Mouse (Mus musculus) small intestine, adult 2 months (tissue): ENCODE measurements at regions not wholly inside any gene's neighbourhood (a gene's known extent, or its start where the extent isn't known, plus 50 kb on each side); places are given as distances from the start of the nearest gene placed in this dataset.

Experiments
- CTCF ChIP-seq: fragments of 200-500 bp; IDR thresholded peaks from 2 replicates; pipeline ENCODE4 v1.5.1; 2012; ENCODE audit warnings: low read depth, mild to moderate bottlenecking, control low read depth, inconsistent platforms, low read length, moderate library complexity, mixed read lengths; ENCODE audit not compliant: insufficient replicate concordance, insufficient read length; ENCODE audit errors: extremely low read depth
- POLR2A ChIP-seq: fragments of 200-500 bp; IDR thresholded peaks from 2 replicates; pipeline ENCODE4 v1.6.1; 2012; ENCODE audit warnings: low read depth, mild to moderate bottlenecking, control low read depth, inconsistent platforms, low read length, moderate library complexity

GRCm38 (mm10) chr17:83164728-83165127 lies 50.4 kb upstream of the Pkdcc start:
- TF ChIP-seq CTCF (no peak), POLR2A (no peak)
